Mouse (Mus musculus) CH12.LX (cell line): ENCODE data around the gene Dctn3.

ENCODE experiments used
- CHD2 ChIP-seq: IDR thresholded peaks from 2 replicates; pipeline ENCODE4 v1.6.1; 2011; ENCODE audit warnings: low read length, improper control_type of control experiment
- CTCF ChIP-seq, 2 experiments: IDR thresholded peaks in 1 of 2; conservative IDR thresholded peaks in 1 of 2; 2 replicates each; pipeline ENCODE4 v1.5.1; 2011 to 2012; ENCODE audit warnings: low read depth in 2 of 2, low read length in 2 of 2, improper control_type of control experiment in 1 of 2, inconsistent platforms in 1 of 2, mild to moderate bottlenecking in 1 of 2, moderate library complexity in 1 of 2
- ELF1 ChIP-seq: IDR thresholded peaks from 2 replicates; pipeline ENCODE4 v1.6.1; 2014; ENCODE audit warnings: low read depth, mild to moderate bottlenecking, inconsistent platforms, low read length, improper control_type of control experiment
- EP300 ChIP-seq: IDR thresholded peaks from 2 replicates; pipeline ENCODE4 v1.6.1; 2011; ENCODE audit warnings: low read length, improper control_type of control experiment
- ETS1 ChIP-seq: conservative IDR thresholded peaks from 2 replicates; pipeline ENCODE4 v1.6.1; 2012; ENCODE audit warnings: low read depth, mild to moderate bottlenecking, inconsistent platforms, low read length, improper control_type of control experiment, moderate library complexity
- HCFC1 ChIP-seq: IDR thresholded peaks from 2 replicates; pipeline ENCODE4 v1.6.1; 2012; ENCODE audit warnings: low read depth, mild to moderate bottlenecking, inconsistent platforms, low read length, improper control_type of control experiment
- POLR2A ChIP-seq: IDR thresholded peaks from 2 replicates; pipeline ENCODE4 v1.6.1; 2011; ENCODE audit warnings: low read depth, mild to moderate bottlenecking, improper control_type of control experiment, low read length
- POLR2AphosphoS2 ChIP-seq: IDR thresholded peaks from 2 replicates; pipeline ENCODE4 v1.6.1; 2011; ENCODE audit warnings: low read depth, low read length, improper control_type of control experiment
- RAD21 ChIP-seq: IDR thresholded peaks from 2 replicates; pipeline ENCODE4 v1.6.1; 2011; ENCODE audit warnings: low read depth, mild to moderate bottlenecking, low read length, improper control_type of control experiment, moderate library complexity
- RCOR1 ChIP-seq: conservative IDR thresholded peaks from 2 replicates; pipeline ENCODE4 v1.6.1; 2012; ENCODE audit warnings: low read depth, mild to moderate bottlenecking, inconsistent platforms, low read length, improper control_type of control experiment
- TCF12 ChIP-seq: IDR thresholded peaks from 2 replicates; pipeline ENCODE4 v1.6.1; 2014; ENCODE audit warnings: low read depth, mild to moderate bottlenecking, inconsistent platforms, low read length, improper control_type of control experiment
- UBTF ChIP-seq: IDR thresholded peaks from 2 replicates; pipeline ENCODE4 v1.6.1; 2012; ENCODE audit warnings: low read depth, mild to moderate bottlenecking, inconsistent platforms, low read length, improper control_type of control experiment, moderate library complexity
- ZC3H11A ChIP-seq: IDR thresholded peaks from 2 replicates; pipeline ENCODE4 v1.6.1; 2012; ENCODE audit warnings: low read depth, mild to moderate bottlenecking, inconsistent platforms, low read length, improper control_type of control experiment

GRCm38 (mm10) chr4:41716834-41717233 is 6.1 kb downstream of the Dctn3 start:
- no peak for TF ChIP-seq ZC3H11A
- no peak for TF ChIP-seq POLR2A
- TF ChIP-seq CTCF (conservative IDR thresholded peaks at IDR 0.05 in 1 of 2, IDR thresholded peaks at IDR 0.05 in 1 of 2; ENCODE audit: low read depth in 2 of 2, low read length in 2 of 2), result no peak
- no peak for TF ChIP-seq RCOR1
- TF ChIP-seq UBTF, result no peak
- no peak for TF ChIP-seq ELF1
- TF ChIP-seq POLR2AphosphoS2, result no peak
- TF ChIP-seq TCF12, result no peak
- no peak for TF ChIP-seq EP300
- no peak for TF ChIP-seq RAD21
- TF ChIP-seq ETS1, result no peak
- no peak for TF ChIP-seq CHD2
- no peak for TF ChIP-seq HCFC1
